Mouse (Mus musculus): ENCODE measurements around the gene Ldhal6b. TPM values are rescaled to one million over a fixed set of nuclear protein-coding genes. Genes with fewer than 3 reads are reported as not detected.
A peak's percentile ranks its signal among the peaks of the same experiment; 100 is the strongest.

Ldhal6b gene
- total RNA-seq, 2 experiments from 2014 or later = not detected

DNA sequence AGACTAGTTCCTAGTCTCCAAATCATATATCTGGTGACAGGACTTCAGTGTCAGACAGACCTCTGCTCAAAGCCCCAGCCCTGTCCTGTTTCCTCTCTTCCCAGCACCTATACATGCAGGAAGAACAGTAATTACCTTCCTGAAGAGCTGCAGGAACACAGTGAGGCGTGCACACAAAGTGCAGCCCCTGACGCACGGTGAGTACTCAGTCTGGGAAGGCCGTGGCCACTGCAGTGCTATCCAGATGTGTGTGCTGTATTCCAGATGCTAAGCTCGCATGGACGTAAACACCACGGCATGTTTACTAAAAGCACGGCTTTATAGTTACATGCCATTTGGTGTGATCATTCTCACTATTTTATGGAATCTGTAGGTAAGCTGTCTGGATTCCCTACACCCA, 6.3 kb downstream of the Ldhal6b start:
- ATAC-seq (replicated peaks; ENCODE audit: low FRiP score, poor library complexity, severe bottlenecking) = no peak

DNA sequence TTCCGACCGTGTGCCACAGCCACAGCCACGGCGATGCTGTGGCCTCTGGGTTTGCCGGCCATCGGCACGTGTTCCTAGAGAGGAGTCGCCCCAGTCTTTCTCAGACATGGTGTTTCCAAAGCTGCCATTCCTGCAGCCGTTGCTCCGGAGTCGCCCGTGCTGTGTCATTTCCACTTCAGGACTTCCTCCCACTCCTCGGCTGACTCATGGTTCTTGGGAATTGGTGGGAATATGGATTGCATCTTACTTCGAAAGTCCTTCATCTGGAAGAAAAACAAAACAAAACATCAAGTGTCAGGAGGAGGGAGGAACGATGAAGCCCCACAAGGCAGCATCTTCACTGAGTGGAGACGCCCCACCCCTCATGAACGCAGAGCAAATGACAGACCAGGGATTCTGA, 7.4 kb downstream of the Ldhal6b start:
- no peak for ATAC-seq (replicated peaks; ENCODE audit: low FRiP score, poor library complexity, severe bottlenecking)

DNA sequence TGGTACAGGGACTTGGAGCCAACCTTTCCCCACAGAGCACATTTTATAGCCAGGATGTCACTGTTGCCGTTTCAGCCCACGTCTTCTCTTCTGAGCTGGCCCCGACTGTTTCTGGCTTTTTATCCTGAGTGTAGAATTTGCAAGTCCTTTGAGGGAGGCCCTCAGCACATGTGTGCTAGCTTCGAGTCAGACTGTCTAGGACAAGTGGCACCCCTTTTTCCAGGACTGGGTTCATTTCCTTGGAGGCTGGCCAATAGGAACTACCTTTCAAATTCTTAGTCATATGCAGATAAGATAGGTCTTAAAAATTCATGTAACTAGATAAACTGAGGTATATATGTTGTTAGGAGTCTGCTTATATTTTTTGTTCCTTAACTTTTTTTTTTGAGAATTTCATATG, 8.2 kb downstream of the Ldhal6b start:
- no peak for ATAC-seq (replicated peaks; ENCODE audit: low FRiP score, poor library complexity, severe bottlenecking)

DNA sequence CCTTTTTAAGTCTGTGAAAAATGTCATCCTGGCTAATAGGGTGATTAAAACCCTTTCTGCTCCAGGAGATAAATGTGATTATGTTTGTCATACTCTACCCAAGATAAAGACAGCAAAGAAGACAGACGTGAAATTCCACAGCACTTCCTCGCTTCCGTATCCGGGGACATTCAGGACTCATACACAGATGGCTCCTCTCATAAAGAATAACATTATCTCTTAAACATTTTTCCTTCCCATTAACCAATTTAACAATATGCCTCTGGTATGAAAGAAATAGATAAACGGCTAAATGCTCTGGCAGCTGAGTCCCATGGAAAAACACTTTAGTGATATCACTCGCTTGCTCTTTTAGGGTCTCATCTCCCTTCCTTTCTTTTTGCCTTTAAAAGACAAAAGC, 11.5 kb downstream of the Ldhal6b start:
- ATAC-seq (replicated peaks; ENCODE audit: low FRiP score, poor library complexity, severe bottlenecking) = no peak

DNA sequence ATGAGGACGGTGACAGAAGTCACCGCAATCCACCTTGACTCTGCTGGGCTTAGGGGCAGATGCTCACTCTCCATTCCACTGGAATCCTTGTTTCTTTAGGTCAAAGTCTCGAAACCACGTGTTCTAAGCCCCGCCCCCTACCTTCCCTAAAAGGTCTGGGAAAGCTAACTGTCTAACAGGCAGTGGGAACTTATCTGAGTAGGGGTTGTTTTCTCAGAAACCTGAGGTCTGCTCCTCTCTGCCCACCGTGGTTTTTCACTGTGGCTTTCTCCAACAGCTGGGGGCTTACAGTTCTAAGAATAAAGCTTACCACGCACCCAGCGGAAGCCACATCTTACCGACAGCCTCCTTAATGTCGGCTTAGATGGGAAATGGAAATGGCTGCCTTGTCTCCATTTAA, 12.0 kb downstream of the Ldhal6b start:
- no peak for ATAC-seq (replicated peaks; ENCODE audit: low FRiP score, poor library complexity, severe bottlenecking)

DNA sequence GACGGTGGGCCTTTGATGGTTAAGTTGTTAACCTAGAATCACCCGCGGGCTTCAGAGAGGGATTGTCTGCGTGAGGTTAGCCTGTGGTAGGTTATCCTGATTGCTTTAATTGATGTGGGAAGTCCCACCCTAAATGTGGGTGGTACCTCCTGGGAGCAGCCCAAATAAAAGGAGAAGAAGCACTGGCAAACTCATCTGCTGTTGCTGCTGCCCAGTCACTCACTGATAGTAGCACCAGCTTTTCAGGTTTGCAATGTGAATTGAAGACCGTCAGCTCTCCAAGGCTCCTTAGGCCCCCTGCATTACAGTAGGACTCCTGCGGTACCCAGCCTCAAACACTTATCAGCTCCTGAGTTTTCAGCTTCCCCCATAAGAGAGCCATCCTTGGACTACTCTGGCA, 14.7 kb downstream of the Ldhal6b start:
- ATAC-seq (replicated peaks; ENCODE audit: low FRiP score, poor library complexity, severe bottlenecking) = no peak

DNA sequence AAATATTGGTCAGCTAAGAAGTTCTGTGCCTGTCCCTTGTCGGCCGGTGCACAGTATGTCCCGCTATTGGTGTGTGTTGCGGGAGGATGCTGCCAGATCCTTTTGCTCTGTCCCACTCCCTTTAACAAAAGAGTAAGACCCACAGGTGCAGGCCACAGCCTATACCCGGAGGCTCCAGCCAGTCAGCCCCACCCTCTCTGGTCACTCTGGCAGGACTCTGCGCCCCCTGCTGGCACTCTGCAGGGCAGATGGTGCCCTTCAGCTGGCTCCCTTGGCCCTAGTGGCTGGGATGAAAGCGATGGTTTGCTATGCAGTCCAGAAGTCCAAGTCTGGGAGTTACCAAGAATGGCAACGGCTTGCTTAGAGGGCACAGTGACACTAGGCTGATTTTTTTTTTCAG, 15.9 kb downstream of the Ldhal6b start:
- peak; percentile 84 for ATAC-seq (replicated peaks; ENCODE audit: low FRiP score, poor library complexity, severe bottlenecking)

DNA sequence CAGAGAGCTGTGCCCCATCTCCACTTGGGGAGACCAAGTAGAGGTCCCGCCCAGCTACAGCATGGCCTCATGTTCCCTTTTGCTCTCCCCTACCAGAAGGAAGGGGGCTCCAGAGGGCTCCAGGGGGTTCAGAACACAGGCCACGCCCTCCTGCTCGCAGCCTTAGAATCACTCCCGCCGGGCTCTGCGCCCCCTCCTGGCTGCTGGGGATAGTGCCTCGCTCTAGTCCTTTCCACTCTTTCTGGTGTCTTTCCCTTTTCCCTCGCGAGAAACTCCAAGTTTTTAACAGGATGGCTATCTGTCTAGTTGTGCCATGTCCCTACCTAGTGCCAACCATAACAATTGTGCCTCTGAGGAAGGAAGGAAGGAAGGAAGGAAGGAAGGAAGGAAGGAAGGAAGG, 16.5 kb downstream of the Ldhal6b start:
- peak; percentile 72 for ATAC-seq (replicated peaks; ENCODE audit: low FRiP score, poor library complexity, severe bottlenecking)

DNA sequence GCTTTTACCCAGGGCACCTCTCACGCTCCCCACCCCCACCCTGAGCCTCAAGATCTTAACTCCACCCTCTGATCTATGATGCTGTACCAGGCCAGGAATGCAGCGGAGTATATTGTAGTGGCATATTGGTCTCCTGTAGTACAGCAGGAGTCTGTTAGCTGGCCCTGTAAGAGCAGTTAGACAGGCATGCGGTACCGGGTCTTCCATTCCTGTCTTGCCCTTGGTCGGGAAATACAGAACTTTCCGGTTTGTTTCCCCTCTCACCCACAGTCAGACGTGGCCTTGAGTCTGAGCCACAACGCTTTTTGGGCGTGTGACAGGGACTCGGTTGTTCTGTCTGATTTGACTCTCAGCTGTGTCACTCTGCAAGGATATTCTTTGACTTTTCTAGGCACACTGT, 17.3 kb downstream of the Ldhal6b start:
- no peak for ATAC-seq (replicated peaks; ENCODE audit: low FRiP score, poor library complexity, severe bottlenecking)

DNA sequence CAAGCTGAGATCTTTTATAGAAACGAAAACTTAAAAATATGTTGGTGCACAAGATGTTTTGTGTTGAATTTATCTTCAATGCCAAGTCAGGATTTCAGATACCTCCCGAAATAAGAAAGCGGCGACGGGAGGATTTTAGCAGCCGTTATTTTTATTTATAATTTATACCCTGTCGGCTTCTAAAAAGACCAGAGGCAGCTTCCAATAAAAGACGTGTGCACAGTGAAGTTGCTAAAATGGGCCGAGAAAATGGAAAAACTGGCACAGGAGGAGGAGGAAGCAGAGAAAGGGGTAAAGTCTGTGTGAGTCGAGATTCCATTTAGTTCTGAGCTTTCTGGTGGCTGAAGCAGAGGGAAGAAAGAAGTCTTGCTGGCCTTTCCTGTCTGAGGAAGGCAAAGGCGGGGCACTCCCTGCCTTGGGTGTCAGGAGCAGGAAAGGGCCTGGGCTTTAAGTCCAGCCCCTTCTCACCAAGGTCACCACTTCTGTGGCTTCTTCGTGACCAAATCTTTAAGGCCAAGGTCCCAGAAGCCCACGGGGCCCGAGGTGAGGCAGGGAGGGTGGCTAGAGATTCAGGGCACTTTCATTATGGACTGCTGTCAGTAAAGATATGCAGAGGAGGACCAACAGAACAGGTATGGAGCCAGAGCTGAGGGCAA, 18.0 kb downstream of the Ldhal6b start:
- ATAC-seq (replicated peaks; ENCODE audit: low FRiP score, poor library complexity, severe bottlenecking) = no peak

DNA sequence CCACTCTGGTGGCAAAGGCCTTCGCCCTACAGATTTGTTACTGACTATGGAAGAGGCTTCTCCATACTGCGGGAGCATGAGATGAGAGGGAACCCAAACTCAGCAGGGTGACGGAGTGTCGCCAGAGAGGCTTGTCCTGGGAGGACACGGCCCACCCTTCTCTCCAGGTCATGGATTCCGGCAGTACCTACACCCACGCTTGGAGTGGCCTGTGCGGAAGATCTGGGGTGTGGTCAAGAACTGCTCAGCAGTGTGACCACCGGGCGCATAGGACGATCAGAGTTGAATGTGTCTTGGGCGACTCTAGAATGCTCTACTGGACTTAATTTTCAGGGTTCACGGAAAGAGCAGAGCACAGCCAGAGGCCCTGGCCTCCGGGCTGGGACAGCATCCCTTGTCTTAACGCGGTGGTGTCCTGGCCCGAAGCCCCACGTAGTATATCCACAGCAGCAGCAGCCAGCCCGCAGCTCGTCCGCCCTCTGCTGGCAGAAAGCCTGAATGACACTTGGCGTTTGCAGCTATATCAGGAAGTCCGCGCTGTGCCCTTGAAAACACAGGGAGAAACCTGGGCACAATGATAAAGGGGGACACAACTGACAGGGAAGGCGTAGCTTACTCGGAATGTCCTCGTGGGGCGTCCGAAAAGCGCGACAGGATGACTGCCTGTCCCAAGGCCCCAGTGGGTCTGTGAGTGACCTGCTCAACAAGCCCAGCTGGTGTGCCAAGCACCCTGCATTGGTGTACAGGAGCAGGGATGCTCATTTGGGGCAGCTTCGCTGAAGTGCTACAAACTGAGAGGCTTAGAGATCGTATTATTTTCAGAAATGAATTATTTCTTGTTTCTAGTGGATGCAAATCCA, 21.2 kb downstream of the Ldhal6b start:
- ATAC-seq (replicated peaks; ENCODE audit: low FRiP score, poor library complexity, severe bottlenecking) = peak; percentile 80

DNA sequence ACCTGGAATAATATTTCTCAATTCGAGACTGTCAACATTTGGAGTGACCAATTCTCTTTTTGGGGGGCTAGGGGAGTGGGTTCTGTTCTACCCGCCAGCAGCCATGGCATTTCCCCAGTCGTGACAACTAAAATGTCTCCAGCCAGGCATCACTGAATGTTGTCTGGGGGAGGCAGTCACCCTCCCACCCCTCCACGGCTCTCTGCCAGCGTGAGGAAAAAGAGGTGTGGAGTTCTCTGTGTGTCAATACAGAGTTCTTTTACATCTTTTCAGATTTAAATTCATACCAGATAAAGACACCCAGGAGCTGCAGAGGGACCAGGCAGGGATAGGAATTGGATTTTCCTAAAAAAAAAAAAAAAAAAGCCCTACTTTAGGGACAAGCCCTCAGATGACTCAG, 22.4 kb downstream of the Ldhal6b start:
- no peak for ATAC-seq (replicated peaks; ENCODE audit: low FRiP score, poor library complexity, severe bottlenecking)

DNA sequence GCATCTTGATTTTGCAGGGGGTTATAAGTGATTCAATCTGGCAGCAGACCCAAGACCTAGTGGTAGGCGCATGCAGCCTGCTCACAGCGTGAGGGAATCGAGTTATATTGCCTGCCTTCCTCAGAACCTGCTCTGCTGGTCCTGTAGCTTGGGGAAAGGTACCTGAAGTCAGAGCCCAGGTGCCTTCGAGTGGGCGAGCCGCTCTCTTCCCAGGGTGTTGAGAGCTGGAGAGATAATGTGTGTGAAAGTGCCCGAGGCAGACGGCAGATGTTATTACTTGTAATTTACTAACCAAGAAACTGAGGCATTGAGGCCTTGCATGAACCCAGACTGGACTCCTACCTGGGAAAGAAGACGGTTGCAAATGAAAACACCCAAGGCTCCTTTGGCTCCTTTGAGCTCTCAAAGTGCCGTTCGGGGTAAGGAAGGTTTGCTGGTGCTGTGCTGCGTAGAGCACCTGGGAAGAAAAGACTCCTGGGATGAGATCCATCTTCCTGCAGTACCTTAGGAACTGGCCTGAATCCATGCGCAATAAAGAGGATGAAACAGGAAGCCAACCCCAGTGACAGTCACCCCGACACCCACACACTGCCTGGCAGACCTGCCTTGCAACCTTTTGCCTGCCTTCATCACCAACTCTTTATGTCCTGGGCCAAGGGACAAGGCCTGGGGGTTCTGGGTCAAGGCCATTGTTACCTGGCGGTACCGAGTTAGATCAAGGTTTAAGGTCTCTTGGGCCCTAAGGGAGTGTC, 22.9 kb downstream of the Ldhal6b start:
- ATAC-seq (replicated peaks; ENCODE audit: low FRiP score, poor library complexity, severe bottlenecking) = no peak

DNA sequence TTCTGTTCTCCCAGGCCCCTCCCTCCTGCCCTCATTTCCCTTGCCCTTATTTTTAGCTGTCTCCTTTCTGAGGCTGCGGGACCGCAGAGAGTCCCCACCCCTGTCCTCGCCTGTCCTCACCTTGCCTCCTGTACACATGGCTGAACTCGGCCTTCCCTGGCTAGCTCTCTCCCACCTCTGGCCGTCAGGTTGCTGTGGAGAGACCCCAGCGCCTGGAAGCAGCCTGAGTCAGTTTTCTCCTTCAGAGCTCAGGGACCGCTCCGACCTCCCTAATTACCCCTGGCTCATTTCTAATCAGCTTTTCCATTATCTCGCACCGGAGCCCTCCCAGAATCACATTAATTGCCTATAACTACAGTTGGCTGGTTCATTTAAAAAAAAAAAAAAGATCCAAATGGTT, 27.9 kb downstream of the Ldhal6b start:
- ATAC-seq (replicated peaks; ENCODE audit: low FRiP score, poor library complexity, severe bottlenecking) = no peak

DNA sequence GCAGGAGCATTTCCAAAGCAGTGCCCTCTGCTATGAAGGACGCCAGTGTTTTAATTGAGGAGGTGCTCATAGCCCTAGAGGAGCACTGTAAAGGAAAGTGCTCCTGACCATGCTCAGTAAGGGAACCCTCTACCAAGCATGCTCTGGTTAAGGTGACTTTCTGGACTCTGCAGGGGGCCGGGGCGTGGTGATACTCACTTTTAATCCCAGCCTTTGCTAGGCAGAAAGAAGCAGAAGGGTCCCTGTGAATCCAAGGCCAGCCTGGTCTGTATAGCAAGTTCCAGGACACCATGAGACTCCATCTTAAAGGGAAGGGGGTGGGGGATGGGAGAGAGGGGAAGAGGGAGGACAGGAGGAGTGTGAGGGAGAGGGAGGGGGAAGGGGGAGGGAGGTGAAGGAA, 30.2 kb downstream of the Ldhal6b start:
- no peak for ATAC-seq (replicated peaks; ENCODE audit: low FRiP score, poor library complexity, severe bottlenecking)

DNA sequence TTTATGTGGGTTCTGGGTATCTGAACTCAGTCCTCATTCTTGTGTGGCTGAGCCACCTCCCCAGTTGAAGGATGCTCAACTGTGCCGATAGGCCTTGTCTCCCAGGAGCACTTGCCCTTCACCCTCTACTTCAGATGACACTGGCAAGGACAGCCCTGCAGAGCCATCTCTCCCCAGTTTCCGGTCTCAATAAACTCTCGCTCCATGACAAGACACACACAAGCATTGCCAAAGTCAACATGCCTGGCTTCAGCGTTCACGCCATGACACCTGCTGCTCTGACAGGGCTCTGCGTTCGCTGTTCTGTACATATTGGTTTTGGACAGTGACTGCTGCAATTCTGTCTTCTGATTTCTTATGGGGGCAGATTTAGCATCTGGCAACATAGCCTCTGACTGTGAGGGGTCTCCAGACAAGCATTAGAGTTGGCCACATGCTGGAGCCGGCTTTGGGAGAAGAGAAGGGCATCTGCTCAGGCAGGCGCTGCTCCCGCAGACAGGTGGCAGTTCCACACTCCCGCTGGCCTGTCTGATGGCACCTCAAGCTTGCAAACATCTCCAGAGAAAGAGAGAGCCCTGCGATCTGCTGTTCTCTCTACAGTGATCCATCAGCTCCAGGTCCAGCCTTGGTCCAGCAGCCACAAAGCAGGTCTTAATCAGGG, 31.6 kb downstream of the Ldhal6b start:
- no peak for ATAC-seq (replicated peaks; ENCODE audit: low FRiP score, poor library complexity, severe bottlenecking)

DNA sequence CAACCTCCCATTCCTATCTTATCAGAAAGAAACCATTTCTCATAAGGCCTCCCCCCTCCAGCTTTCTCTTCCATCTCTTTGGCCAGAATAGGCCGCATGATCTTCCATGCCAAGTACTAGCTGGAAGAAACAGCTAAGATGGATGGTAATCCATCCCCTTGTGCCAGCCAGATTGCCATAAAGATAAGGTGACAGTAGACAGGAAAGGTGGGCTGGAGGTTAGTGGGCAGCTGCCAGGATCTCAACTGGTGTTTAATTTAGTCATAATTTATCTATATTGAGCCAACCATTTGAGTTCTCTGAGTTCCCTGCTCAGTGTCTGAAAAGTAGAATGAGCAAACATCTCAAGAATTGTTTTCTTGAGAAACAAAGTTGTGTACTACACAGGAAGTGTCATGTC, 32.9 kb downstream of the Ldhal6b start:
- ATAC-seq (replicated peaks; ENCODE audit: low FRiP score, poor library complexity, severe bottlenecking) = no peak

DNA sequence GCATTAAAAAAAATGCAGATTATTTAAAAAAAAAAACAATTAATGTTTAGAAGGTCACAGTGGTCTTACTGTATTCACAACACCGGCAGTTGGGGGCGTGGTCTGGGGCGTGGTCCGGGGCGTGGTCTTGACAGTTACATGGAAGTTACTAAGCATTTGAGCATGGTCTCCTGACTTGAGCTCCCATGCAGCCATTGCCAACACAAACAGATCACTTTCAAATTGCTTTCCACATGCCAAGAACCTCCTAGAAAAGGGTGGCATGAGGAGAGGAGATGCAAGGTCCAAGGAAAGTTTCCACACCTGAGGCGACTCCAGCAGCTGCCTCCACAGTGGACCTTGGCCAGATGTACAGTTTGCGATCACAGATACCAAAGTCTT, 40.6 kb downstream of the Ldhal6b start:
- ATAC-seq (replicated peaks; ENCODE audit: low FRiP score, poor library complexity, severe bottlenecking) = no peak

DNA sequence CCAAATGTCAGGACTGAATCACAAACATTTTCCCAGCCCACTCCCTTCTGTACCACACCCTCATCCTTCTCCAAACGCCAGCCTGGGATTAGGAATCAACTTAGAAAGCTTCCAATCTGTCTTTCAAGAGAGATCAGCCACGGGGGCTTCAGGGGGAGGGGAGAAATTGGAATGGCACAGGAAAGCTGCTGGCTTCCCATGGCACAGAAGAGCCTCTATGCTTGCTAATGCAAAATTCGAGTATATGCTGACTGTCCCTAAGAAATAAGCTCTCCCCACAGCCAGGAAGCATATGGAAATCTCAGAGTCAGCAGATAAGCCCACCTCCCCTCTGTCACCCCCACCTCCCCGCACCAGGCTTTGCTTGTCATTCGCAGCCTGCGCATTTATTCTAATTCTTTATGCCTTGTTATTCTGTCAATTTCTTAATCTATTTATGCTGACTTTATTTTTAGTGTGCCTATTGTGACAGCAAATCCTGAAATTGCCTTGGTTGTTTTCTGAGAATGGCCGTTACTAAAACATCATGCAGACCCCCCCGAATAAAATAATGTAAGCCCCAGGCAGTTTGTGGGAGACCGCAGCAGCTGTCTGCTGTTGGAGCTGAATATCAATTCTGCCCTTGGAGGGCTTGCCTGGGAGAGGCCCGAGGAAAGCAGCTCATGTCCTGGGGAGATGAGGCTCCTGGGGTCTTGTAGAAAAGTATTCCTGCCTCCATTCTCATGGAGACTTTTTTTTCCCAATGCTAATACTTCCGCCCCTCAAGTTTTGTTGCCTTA, 41.2 kb downstream of the Ldhal6b start:
- ATAC-seq (replicated peaks; ENCODE audit: low FRiP score, poor library complexity, severe bottlenecking) = no peak

DNA sequence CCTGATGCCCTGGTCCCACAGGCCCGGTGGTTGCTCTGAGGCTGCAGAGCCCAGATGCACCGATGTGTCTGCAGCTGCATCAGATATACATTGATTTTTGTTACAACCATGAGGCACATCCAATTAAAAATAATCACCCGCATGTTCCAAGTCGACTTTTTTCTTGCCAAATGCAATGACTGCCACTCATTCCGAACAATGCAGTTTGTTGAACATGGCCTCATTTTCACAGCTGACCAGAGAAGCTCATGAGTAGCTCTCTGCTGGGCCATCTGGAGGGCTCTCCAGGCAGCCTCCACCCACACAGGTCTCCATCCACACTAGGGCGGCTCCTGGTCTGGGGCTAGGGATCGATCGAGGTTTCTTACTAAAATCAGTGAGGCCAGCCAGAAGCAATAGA, 45.6 kb downstream of the Ldhal6b start:
- no peak for ATAC-seq (replicated peaks; ENCODE audit: low FRiP score, poor library complexity, severe bottlenecking)
